Mouse (Mus musculus): ENCODE measurements around the gene Tmem54. TPM values are rescaled to one million over a fixed set of nuclear protein-coding genes. Genes with fewer than 3 reads are reported as not detected.

Tmem54 gene
- polyA plus RNA-seq, 1 experiment from 2014 or later: 26.9 TPM

GRCm38 (mm10) chr4:129161076-129161475 lies 55.7 kb downstream of the Tmem54 start:
- no peak overlapping the region for H3K9ac ChIP-seq
- no peak overlapping the region for H3K4me2 ChIP-seq (replicated peaks)
- WGBS: 97% methylated on average over 1 of the region's 1 CpGs
- H3K9me3 ChIP-seq (replicated peaks): no peaks in the 10 kb centered on the region
- peaks cover 41% of the 10 kb centered on the region for H3K36me3 ChIP-seq
- H3K27ac ChIP-seq (replicated peaks): no peak overlapping the region
- no peak overlapping the region for H3K4me3 ChIP-seq (replicated peaks)
- no peaks in the 10 kb centered on the region for H3K27me3 ChIP-seq
- no peaks in the 10 kb centered on the region for H3K4me1 ChIP-seq
- ATAC-seq (ENCODE audit: insufficient number of reproducible peaks, low FRiP score, low TSS enrichment, low read depth): no peak

Other genes starting within 250 kb of the Tmem54 start
- gene Trim62, start 222.0 kb upstream of the Tmem54 start, polyA plus RNA-seq (2015; fragmentation: Nextera tagmentation; extraction: Ambion mirVana): 9.1 and 10.6 TPM in 2 replicates
- gene Azin2, start 143.1 kb upstream of the Tmem54 start, polyA plus RNA-seq (2015; fragmentation: Nextera tagmentation; extraction: Ambion mirVana): 29.4 and 32.1 TPM in 2 replicates
- gene Ak2, start 113.6 kb upstream of the Tmem54 start, polyA plus RNA-seq (2015; fragmentation: Nextera tagmentation; extraction: Ambion mirVana): 196 and 203 TPM in 2 replicates
- 10.7 and 11.0 TPM in 2 replicates for gene Rnf19b, start 47.3 kb upstream of the Tmem54 start, polyA plus RNA-seq (2015; fragmentation: Nextera tagmentation; extraction: Ambion mirVana)
- gene Hpca, start 16.5 kb downstream of the Tmem54 start, polyA plus RNA-seq (2015; fragmentation: Nextera tagmentation; extraction: Ambion mirVana): 1.8 and 2.2 TPM in 2 replicates
- 19.7 and 26.3 TPM in 2 replicates for gene Fndc5, start 31.5 kb downstream of the Tmem54 start, polyA plus RNA-seq (2015; fragmentation: Nextera tagmentation; extraction: Ambion mirVana)
- gene S100pbp, start 84.2 kb downstream of the Tmem54 start, polyA plus RNA-seq (2015; fragmentation: Nextera tagmentation; extraction: Ambion mirVana): 17.8 and 18.5 TPM in 2 replicates
- 75.5 and 83.2 TPM in 2 replicates for gene Yars, start 84.2 kb downstream of the Tmem54 start, polyA plus RNA-seq (2015; fragmentation: Nextera tagmentation; extraction: Ambion mirVana)
- gene C77080, start 155.9 kb downstream of the Tmem54 start, polyA plus RNA-seq (2015; fragmentation: Nextera tagmentation; extraction: Ambion mirVana): 8.9 and 10.0 TPM in 2 replicates
- gene Sync, start 182.1 kb downstream of the Tmem54 start, polyA plus RNA-seq (2015; fragmentation: Nextera tagmentation; extraction: Ambion mirVana): 4.9 and 6.9 TPM in 2 replicates
- gene Rbbp4, start 229.8 kb downstream of the Tmem54 start, polyA plus RNA-seq (2015; fragmentation: Nextera tagmentation; extraction: Ambion mirVana): 325 and 329 TPM in 2 replicates
- 36.6 and 41.2 TPM in 2 replicates for gene Zbtb8os, start 230.1 kb downstream of the Tmem54 start, polyA plus RNA-seq (2015; fragmentation: Nextera tagmentation; extraction: Ambion mirVana)